Mouse (Mus musculus) left cerebral cortex, adult 11 months (tissue): ENCODE measurements around the gene Ndufa6.
"Not testable (repeated sequence)": the region's sequence is repeated elsewhere in the genome, so short reads cannot be mapped to it uniquely, and the experiment has no call there.

ENCODE experiments used
- DNase-seq: peaks from one replicate; pipeline ENCODE4 v3.0.0; 2022; ENCODE audit warnings: low spot score

The Ndufa6 gene

DNA sequence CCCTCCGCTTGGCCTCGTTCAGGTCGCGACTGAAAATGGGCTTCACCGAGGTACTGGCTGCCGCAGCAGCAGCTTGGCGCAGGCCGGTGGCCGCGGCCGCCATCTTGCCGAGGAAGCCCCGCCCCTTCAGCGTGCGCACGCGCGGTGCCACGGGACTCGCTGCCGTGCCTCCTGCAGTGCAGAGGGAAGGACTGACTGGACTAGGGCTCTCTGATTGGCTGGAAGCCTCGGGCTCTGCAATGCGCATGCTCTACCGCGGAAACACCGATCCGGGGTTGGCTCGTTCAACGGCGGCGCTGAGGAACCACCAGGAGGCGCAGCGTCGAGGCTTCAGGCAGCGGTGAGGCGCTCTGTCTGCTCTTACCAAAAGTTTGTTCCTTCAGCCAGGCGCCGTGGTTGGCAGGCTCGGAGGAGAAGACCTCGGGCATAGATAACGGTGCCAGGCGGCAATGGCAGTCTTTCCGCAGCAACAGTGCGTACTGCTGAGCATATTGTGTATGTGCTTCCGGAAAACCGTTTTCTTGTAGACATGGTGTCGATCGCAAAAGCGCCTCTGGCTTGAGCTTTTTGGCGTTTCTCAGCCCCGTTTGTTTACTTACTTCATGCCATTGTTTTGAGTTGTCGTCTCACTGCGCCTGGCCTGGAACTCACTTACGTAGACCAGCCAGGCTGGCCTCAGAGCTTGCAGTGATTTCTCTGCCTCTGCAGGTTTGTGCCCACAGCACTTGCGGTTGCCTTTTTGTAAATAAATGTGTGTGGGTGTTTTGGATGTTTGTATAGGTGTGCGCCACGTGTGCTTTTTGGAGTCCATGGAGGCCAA, at the start of gene Ndufa6:
TSS of gene Ndufa6 (minus strand) at position 197 of the 820 bp plus-strand sequence.
- DNase-seq: peak; percentile 95

DNA sequence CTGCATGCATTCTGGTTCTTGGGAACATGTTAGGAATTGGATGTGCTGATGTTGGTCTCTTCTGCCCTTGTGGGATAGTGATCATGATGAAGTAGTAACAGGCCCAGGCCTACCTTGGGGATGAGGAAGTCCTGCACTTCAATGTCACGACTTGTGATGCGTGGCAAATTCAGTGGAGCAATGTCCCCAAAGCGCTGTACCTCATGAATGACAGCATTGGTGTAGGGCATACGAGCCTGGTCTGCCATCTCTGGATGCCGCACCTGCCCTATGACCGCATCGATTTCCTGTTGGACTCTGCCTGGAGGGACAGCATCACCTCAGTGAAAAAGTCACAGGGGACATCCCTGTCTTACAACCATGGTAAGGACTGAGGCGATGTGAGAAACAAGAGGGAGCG, 49.5 kb upstream of the Ndufa6 start:
- no peak for DNase-seq

DNA sequence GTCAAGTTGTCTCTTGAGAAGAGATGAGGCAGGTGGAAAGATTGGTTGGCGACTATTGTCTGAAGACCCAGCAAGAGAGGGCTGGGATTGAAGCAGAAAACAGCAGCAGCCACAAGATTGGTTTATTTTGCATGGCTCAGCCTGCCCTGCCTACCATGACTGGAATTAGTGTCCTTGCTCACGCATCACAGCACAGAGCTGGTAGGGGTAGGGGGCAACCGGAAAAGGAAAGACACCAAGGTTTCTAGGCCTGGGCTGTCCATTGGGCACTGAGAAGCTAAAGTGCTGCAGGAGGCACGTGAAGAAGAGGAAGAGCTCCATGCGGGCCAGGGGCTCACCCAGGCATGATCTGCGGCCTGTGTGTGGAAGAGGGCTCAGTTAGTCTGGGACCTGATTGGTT, 48.6 kb upstream of the Ndufa6 start:
- DNase-seq: no peak

DNA sequence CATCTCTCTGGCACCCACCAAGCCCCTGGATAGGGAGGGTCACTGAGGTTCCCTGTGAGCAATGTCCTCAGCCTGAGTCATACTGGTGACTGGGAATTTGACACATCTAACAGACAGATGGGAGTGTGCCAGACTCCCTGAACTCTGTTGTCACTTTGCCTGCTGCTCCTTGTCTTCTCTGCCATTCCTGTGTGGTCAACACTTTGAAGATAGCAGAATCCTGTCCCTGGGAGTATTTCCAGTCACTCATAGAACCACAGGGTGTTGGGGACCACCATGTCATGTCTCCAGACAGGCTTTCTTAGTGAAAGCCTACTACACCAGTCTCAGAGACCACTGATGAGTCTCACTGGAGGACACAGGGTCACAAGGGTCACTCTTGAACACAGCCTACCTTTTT, 48.0 kb upstream of the Ndufa6 start:
- DNase-seq: no peak

DNA sequence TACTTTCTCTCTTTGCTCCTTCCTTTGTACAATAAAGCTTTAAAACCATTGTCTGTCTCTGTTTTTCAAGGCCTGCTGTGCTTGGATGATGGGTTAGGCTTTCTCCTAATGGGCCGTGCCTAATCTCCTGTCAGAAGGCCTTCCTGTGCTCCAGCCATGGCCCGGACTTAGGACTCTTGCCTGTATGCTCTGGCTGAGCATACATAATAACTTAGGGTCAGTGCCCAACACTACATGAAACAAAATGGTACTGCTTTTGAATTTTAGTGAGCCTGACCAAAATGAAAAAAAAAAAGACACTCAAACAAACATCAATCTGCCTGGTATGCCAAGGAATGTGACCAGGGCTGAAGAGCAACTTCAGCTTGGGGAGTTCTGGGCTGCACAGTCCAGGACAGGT, 47.4 kb upstream of the Ndufa6 start:
- DNase-seq: no peak

DNA sequence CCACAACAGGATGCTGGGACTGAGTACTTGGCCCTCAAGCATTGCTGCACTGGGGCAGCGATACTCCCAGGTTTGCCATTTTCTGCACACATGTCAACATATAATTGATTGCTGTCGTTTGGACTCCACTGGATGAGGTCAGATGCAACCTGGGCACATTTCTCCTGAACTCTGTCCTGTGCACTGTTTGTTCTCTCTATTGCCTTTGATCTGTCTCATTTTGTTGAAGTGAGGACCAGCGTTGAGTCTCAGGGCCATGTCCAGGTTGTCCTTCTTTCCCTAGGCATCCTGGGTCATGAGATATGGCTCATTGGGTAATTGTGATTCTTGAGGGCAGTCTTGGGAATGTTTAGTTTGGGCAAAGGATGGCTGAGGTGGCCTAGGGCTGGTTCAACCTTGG, 41.8 kb upstream of the Ndufa6 start:
- not testable (repeated sequence) for DNase-seq

DNA sequence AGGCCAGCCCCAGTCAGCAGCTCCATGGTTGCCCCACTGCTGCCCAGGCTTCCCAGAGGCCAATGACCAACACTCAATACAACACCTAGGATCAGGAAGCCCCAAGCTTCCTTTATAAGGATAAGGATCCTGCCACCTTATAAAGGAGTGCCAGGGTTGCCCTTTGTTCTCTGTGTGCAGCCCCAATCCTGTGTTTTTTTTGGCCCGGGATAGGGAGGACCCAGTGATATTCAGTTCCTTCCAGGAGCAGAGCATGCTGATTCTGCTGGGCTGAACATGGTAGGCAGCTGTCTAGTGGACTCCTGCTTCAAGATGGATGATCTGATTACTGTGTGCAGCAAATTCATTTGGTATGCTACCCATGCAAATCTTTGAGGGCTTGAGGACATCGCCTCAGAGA, 39.8 kb upstream of the Ndufa6 start, which contains the start of gene Cyp2d11:
TSS of gene Cyp2d11 (minus strand) at position 101 of the 400 bp plus-strand sequence.
- DNase-seq: not testable (repeated sequence)

DNA sequence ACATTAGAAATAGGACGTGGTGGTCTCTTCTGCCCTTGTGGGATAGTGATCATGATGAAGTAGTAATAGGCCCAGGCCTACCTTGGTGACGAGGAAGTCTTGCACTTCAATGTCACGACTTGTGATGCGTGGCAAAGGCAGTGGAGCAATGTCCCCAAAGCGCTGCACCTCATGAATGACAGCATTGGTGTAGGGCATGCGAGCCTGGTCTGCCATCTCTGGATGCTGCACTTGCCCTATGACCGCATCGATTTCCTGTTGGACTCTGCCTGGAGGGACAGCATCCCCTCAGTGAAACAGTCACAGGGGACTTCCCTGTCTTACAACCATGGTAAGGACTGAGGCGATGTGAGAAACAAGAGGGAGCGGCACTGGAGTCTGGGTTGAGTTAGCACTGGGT, 35.8 kb upstream of the Ndufa6 start:
- DNase-seq: not testable (repeated sequence)

DNA sequence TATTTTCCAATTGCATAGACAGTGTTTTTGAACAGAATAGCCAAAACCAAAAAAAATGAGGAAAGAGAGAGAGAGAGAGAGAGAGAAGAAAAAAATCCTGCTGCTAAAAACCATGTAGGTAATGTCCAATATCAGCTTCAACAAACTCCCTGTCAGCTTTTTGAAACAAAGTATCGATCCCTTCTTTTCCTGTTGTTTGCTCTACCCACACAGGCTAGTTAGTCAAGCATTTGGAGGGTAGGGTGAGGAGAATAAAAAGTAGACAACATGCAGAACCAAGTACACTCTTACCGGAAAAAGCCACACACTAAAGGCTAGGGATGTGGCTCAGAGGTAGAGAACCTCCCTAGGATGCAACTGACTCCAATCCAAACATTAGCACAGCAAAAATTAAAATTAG, 31.6 kb upstream of the Ndufa6 start:
- no peak for DNase-seq

DNA sequence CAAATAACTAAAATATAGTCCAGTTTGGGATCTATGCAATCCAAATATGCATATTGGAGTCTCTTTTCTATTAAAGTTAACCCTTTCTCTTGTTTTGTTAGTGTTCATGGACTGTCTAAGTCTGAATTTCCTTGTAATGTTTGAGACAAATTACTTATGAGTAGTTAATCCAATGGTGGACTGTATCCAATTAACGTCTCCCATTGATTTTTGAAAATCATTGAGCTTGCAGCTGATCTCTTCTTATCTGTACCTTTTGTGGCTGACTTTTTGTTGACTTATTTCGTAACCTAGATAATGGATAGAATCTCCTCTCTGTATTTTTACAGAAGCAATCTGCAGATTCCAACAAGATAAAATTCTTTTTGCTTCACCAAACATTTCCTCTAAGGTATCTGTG, 28.3 kb upstream of the Ndufa6 start:
- no peak for DNase-seq

DNA sequence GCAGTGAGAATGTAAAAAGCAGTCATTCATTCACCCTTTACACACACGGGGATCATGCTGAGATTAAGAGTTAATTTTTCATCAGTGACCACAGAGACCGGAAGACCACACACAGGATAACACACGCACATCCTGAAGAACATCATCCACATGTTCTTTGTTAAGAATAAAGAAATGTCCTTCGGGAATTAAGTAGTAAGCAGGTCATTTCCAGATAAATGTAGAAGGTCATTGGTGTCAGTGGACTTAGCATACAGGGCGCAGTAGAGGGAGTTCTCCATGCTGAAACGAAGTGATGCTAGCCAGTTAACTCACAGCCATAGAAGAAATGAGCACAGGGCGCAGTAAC, 26.6 kb upstream of the Ndufa6 start:
- no peak for DNase-seq

DNA sequence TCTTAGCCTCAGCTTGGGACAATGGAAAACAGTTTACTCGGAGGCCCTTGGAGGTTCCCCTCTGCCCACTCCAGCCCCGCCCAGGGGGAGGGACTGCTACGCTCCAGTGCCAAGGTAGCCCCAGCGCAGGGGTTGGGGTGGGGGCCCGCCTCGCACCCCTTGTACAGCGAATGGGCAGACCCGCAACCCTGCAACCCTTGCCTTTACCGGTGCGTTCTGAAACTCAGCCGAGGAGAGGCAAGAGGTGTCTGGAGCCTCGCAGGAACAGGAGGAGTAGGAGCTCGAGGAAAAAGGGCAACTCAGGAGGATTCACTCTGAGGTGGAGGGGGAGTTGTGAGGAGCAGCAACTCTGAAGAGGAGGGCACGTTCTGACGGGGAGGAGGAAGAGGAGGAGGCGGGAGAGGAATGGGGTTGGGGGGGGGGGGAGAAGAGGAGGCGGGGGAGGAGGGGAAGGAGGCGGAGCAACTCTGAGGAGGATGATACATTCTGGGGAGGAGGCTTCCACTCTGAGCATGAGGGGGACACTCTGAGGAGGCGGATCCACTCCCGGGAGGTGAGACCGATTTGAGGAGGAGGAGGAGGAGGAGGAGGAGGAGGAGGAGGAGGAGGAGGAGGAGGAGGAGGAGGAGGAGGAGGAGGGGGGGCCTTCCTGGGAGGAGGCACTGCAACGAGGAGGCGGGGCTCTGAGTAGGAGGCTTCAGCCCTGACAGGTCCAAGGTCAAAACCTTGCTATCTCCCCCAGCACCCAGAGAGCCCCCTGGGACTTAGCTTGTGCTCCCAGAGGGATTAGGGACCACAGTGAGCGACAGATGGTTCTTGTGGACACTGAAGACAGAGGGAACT, 26.0 kb upstream of the Ndufa6 start, which contains the start of gene Cyp2d22:
TSS of gene Cyp2d22 (minus strand) at position 390 of the 843 bp plus-strand sequence.
- no peak for DNase-seq

DNA sequence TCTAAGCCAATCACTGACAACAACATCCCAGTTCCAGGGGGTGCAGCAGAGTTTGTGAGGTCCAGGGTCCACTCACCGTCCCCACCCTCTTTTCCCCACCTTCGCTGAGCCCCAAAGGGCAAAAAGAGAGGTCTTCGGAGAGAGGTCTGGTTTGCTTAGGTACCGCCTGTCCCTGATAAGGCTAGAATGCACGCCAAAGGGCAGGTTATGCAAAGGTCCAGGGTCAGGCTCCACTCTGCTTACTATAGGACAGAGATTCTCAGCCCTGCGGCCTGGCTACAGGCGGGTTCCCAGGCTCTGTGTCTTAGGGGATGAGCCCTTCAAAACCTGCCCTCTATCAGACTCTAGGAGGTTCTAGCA, 25.4 kb upstream of the Ndufa6 start:
- no peak for DNase-seq

DNA sequence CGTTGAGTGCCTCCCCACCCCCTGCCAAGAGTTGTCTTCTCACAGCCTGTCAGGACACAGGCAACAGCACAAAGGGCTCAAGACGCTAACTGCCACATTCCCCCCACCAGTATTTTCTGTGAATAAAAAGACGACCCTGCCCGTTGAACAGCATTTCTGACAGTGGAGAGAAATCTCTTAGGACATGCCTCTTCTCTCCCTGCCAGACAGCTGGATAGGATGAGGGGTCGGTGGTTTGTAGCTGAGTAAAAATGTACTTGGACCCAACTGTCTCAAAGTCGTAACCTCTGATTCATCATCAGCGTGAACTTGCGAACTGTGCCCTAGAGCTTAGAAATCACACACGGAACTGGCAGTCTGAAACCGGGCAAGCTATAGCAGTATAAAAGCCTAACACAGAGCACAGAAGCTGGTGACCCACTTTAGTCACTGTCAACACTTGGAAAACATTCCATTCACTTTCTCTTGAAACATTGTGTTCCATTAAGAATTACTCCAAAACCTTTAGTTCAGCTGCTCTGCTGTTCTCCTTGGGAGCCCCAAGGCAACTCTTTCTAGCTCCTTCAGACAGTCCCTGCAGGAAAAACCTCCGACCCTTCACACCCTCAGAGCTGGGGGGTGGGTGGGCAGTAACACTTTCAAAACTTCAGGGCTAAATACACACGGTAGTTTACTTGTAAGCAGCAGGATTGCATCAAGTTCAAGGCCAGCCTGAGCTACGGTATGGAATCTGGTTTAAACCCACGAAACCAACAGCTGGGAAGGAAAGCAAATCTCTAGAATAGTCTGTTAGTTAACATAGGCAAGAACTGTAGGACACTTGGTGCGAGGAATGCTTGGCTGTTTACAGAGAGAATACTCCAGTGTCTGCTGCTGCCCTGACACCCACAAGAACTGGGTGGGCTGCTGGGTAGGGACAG, 24.4 kb upstream of the Ndufa6 start:
- no peak for DNase-seq

DNA sequence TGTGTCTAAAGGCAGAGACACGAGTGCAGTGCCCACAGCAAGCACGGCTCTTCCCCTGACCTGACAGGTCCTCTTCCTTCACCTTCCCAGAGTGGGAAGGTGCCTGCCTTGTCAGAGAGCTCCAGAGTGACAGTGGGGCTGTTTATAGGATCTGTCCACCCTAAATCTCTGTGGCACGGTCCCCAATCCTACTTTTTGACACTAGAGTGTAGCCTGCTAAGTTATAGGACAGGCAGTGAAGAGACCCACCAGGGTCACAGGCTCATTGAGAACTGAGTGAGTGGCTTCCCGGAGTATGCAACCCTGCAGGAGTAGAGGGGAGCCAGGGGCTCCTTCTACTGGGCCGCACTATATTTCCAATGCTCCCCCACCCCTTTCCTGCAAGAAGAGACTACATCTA, 23.6 kb upstream of the Ndufa6 start:
- no peak for DNase-seq

DNA sequence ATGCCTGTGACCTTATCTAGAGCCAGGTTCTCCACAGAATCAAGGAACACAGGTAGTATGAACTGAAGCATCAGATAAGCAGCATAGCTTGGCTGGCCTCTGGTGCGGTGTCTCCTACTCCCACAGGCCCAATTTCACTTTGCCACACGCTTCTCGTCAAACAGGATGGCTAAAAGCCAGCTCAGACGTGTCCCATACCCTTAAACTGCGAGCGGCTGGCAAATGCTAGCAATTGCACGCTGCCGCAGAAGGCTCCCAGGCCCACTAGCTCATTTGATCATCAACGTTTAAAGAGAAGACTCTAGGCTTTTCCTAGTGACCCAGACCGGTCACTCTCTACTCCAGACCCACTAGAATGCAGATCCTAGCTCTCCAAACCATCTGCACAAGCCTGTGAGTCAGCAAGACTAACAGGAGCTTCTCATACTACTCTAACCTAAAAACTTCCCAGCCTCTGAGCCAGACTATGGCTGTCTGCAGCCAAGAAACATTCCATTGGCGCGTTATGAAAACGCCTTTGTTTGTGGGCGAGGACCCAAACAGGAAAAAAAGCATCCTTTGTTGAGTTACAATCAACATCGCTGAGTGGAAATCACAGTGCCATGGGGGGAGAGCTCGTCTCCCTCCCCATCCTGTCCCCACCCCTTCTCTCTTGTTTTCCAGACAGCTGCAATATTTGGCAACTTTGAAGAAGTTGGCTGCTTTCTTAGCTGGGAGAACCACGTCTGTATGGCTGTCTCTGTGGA, 22.4 kb upstream of the Ndufa6 start:
- DNase-seq: peak; percentile 58

DNA sequence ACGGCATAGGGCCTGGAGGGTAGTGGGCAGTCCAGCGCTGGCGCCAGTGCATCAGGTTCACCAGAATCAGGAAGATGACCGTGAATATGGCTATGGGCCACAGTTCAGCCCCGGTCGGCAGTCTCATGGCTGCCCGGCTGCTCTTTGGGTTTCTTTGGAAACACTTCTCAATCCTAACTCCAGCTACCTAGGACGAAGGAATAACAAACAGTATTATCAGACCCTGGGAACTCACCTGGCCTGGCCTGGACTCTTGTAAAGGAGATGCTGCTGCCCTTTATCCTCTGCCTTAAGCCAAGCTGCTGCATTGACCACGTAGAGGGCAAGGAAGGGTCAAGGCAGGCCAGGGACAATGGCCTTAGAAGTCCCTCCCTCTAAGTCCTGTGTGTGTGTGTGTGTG, 21.7 kb upstream of the Ndufa6 start:
- DNase-seq: no peak

DNA sequence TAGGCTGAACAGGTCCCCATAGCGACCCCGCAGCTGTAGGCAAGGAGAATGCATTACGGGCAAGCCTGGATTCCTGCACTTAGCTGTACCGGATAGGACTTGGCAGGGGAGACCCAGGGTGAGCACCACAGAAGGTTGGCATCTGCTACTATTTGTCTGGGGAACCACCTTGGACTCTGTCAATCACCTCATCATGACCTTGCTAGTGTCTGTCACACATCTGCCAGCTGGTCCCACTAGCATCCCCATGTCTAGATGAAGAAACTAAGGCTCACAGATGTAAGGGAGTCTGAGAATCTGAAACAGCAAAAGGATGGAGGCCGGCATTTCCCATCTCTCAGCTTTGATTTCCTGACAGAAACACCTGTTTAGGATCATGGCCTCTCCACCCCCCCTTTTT, 20.3 kb upstream of the Ndufa6 start:
- no peak for DNase-seq

DNA sequence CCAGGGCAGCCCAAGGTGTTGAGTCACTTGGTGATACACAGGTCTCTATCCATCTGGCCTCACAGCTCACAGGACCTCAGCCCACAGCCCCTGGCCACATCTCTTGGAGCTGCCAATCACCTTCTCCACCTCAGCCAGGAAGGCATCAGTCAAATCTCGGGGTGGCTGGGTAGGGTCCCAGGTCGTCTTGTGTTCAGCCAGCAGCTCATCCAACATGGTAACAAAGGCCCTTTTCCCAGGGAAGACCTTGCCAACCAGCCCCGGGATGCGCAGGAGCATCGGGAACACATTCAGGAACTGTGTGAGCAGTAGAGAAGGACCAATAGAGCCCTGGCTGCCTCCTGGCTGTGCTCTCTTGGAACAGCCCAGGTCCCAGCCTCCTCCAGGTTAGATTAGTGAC, 18.9 kb upstream of the Ndufa6 start:
- DNase-seq: no peak

DNA sequence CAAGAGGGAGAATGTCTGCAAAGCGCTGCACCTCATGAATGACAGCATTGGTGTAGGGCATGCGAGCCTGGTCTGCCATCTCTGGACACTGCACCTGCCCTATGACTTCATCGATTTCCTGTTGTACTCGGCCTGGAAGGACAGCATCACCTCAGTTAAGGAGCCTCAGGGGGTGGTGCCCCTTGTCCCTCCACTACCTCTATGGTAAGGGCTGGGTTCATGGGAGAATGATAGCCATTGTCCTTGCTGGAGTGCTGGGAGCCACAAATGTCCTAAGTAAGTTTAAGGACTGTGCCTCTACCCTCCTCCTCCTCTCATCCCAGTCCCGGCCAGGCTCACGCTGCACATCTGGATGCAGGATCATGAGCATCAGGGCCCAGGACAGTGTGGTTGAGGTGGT, 18.3 kb upstream of the Ndufa6 start:
- no peak for DNase-seq

DNA sequence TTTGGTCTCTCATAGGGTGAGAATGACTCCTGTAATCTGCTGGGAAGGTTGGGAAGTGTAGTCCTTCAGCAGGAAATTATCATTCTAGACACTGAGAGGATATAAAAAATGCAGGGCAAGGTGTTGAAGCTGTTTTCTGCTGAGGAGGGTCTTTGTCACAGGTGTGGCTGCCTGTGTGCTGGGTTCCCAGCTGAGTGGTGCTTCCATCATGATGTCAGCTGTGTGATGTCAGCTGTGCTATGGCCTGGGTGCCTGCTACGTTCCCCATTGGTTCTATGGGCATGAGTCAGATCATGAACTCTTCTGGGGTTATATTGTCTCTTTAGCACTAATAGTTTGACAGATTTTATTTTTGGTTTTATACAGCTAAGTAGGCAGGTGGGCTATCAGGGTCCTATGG, 14.7 kb upstream of the Ndufa6 start:
- no peak for DNase-seq

DNA sequence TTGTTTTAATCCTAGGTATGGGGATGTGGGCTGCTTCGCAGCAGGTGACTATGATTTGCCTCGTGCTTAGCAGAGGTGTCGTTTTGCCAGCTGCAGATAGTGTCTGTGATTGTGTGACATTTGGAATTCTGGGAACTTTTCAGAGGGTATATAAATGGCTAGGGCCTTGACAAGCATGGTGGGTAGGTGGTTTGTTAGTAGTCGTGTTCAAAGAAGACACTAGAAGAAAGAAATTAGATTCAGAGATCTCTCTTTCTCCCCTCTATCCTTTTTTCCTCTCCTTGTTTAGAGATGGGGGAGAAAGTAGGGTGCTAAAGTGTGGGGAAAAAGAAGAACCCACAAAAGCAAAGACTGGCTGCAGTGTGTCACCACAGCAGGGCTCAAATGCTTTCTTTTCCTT, 14.0 kb upstream of the Ndufa6 start:
- no peak for DNase-seq
